Mouse (Mus musculus) midbrain, embryonic 10.5 days (tissue): Measurements from ENCODE around the gene Entr1. TPM values are rescaled to one million over a fixed set of nuclear protein-coding genes. Genes with fewer than 3 reads are reported as not detected.

Source experiments
- DNase-seq: peaks from one replicate; pipeline ENCODE4 v3.0.0-alpha.2; 2017; ENCODE audit warnings: low spot score
- H3K27ac ChIP-seq: fragments of 300-500 bp; sonication (generic); replicated peaks from 2 replicates; pipeline ENCODE4 v1.5.1; 2016; ENCODE audit warnings: mild to moderate bottlenecking
- H3K27me3 ChIP-seq: fragments of 300-500 bp; sonication (generic); 2 replicates; pipeline ENCODE4 v1.6.1; 2016; ENCODE audit warnings: low read depth, mild to moderate bottlenecking; ENCODE audit not compliant: poor library complexity, severe bottlenecking
- H3K36me3 ChIP-seq: fragments of 300-500 bp; sonication (generic); 2 replicates; pipeline ENCODE4 v1.6.1; 2016; ENCODE audit warnings: mild to moderate bottlenecking, moderate library complexity
- H3K4me1 ChIP-seq: fragments of 300-500 bp; sonication (generic); 2 replicates; pipeline ENCODE4 v1.6.1; 2016
- H3K4me3 ChIP-seq: fragments of 300-500 bp; sonication (generic); 2 replicates; pipeline ENCODE4 v1.5.1; 2016; ENCODE audit warnings: mild to moderate bottlenecking, moderate library complexity
- H3K9me3 ChIP-seq: fragments of 300-500 bp; sonication (generic); replicated peaks from 2 replicates; pipeline ENCODE4 v1.6.1; 2016; ENCODE audit warnings: mild to moderate bottlenecking
- WGBS: fragments of 180-500 bp; shearing (Covaris S2); methylation state at CpG from one replicate; pipeline ENCODE4 v1.1.7; 2016; 5-methylcytosine and 5-hydroxymethylcytosine counted together
- polyA plus RNA-seq: library from polyadenylated mRNA; unstranded; fragments of >200 nt; fragmentation: Nextera tagmentation; extraction: Ambion mirVana; gene quantifications from 2 replicates; pipeline ENCODE4 v1.2.1, GENCODE M21; 2016

Gene Entr1
- polyA plus RNA-seq, result 128 and 132 TPM in 2 replicates

DNA sequence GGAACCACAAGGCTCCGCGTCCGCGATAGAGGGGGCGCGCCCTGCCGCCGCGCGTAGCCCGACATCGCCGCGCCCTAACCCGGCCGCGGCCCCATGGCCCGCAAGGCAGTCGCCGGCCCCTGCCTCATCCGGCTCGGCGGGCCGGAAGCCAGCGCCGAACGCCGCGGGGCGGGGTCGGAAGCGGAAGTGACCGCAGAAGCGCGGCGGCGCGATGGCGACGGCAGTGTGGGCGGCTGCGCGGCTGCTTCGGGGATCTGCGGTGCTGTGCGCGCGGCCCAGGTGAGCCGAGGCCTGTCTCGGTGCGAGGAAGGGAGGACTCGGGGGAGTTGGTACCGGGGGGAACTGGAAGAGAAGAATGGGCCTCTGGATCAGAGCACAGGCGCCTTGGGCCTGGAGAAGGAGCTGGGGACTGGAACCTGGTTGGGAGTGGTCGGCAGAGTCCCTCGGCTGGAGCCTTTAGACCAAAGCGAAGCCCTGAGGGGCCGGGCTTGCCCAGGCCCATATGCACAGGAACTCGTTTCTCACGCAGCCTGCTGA, at the start of gene Entr1, which contains the start of gene Pmpca:
Gene Entr1, minus strand, starts transcription at position 163 of the 537 bp plus-strand sequence.
Gene Pmpca, plus strand, starts transcription at position 186 of the 537 bp plus-strand sequence.
- peak within 1 kb of the TSS; percentile 90 for H3K27ac ChIP-seq
- peak within 1 kb of the TSS; percentile 74 for H3K4me3 ChIP-seq
- WGBS, result under 1% methylated on average over 60 of the region's 60 CpGs
- no peaks in the 10 kb centered on the region for H3K9me3 ChIP-seq
- peaks cover 79% of the 10 kb centered on the region for H3K36me3 ChIP-seq
- H3K27me3 ChIP-seq, result no peaks in the 10 kb centered on the region
- DNase-seq, result peak; percentile 82
- H3K4me1 ChIP-seq, result peaks cover 28% of the 10 kb centered on the region

DNA sequence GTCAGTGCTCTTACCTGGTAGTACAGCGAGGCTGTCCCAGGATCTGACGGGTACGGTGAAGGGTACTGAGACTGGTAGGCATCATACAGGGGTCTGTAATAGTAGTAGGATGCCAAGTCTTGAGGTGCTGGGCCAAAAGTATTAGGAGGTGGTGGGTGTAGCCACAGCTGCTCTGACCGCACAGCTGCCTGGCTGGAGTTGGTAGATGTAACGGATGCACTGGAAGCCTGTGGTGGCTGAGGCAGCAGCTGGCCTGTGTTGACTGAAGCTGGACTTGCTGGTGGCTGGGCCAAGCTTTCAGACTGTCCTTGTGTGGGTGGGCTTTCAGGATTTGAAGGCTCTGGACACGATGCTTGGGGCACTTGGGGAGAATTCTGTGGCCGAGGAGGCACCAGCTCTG, 49.3 kb upstream of the Entr1 start:
- Histone ChIP-seq H3K27me3 (no peaks in the 10 kb centered on the region), H3K36me3 (peaks cover 83% of the 10 kb centered on the region), H3K4me1 (peaks cover 9% of the 10 kb centered on the region), H3K4me3 (no peak overlapping the region), H3K9me3 (no peaks in the 10 kb centered on the region), H3K27ac (no peak overlapping the region)
- no peak for DNase-seq
- WGBS, result 91% methylated on average over 7 of the region's 7 CpGs

DNA sequence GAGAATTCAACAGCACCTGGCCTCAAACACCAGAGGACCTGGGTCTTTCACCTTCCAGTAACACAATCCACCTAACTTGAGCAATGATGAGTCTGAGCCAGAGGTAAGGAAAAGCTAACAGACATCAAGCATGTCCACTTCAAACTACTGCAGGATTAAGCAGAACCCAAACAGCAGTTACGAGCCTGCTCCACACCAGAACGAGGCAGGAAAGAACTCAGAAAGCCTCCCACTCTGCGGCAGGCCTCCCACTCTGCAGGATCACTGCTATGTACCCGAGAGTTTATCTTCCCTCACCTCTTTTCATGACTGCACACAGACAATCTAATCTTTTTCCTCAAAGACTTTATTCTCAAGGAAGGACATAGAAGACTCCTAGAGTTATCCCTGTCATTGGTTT, 48.1 kb upstream of the Entr1 start:
- WGBS, result 89% methylated on average over 4 of the region's 4 CpGs
- DNase-seq, result no peak
- Histone ChIP-seq H3K27ac (no peak overlapping the region), H3K4me1 (0 out of 2 replicates have a peak, but pooled peaks cover 2% of the 10 kb centered on the region), H3K36me3 (peaks cover 95% of the 10 kb centered on the region), H3K9me3 (no peaks in the 10 kb centered on the region), H3K27me3 (no peaks in the 10 kb centered on the region), H3K4me3 (no peak overlapping the region)

GRCm38 (mm10) chr2:26434791-26435572, 45.9 kb upstream of the Entr1 start:
- H3K27ac ChIP-seq, result no peak overlapping the region
- H3K4me1 ChIP-seq, result 0 out of 2 replicates have a peak, but pooled peaks cover 2% of the 10 kb centered on the region
- 92% methylated on average over 7 of the region's 7 CpGs for WGBS
- H3K9me3 ChIP-seq, result no peaks in the 10 kb centered on the region
- no peak overlapping the region for H3K4me3 ChIP-seq
- H3K36me3 ChIP-seq, result peaks cover 97% of the 10 kb centered on the region
- no peaks in the 10 kb centered on the region for H3K27me3 ChIP-seq
- DNase-seq, result no peak

DNA sequence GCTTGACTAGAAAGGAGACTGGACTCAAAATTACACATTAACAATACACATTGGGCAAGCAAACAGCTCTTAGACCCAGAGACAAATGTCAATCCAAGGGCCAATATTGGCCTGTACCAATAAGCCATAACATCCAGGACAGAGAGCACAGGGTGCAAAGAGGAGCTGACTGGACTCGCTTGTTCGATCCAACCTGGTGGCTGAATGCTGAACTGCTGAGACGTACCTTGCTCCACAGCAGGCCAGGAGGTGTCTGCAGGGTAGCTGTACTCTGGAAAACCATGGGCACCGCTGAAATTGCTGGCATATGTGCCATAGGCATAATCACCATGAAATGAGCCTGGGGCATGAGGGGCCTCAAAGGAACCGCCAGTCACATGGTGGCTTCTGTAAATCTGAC, 40.7 kb upstream of the Entr1 start:
- H3K4me3 ChIP-seq, result no peak overlapping the region
- peaks cover 100% of the 10 kb centered on the region for H3K36me3 ChIP-seq
- H3K4me1 ChIP-seq, result no peaks in the 10 kb centered on the region
- 96% methylated on average over 5 of the region's 5 CpGs for WGBS
- no peak overlapping the region for H3K27ac ChIP-seq
- DNase-seq, result no peak
- no peaks in the 10 kb centered on the region for H3K27me3 ChIP-seq
- no peaks in the 10 kb centered on the region for H3K9me3 ChIP-seq

DNA sequence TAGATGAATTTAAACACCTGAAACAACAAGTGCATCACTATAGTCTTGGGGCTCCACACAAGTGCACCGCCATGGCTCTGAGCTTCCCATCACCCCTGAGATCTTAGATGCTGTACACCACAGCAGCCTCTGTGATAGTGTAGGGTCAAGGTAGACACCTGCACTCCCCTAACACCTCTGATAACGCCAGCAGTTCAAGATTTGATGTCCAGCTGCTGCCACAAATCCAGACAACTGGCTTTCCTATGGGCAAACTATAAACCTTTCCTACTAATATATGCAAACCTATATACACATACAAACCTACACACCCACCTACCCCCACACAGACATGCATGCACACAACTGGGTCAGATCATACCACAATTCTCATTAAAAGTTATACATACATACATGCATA, 35.4 kb upstream of the Entr1 start:
- WGBS, result 98% methylated on average over 2 of the region's 2 CpGs

GRCm38 (mm10) chr2:26423086-26423485, 34.0 kb upstream of the Entr1 start:
- 96% methylated on average over 1 of the region's 1 CpGs for WGBS
- no peak overlapping the region for H3K4me3 ChIP-seq
- H3K27me3 ChIP-seq, result no peaks in the 10 kb centered on the region
- no peaks in the 10 kb centered on the region for H3K9me3 ChIP-seq
- DNase-seq, result no peak
- H3K36me3 ChIP-seq, result peaks cover 100% of the 10 kb centered on the region
- H3K27ac ChIP-seq, result no peak overlapping the region
- H3K4me1 ChIP-seq, result no peaks in the 10 kb centered on the region

More for the DNA sequence above, 35.4 kb upstream of the Entr1 start:
- Histone ChIP-seq H3K27ac (no peak overlapping the region), H3K9me3 (no peaks in the 10 kb centered on the region), H3K4me3 (no peak overlapping the region), H3K27me3 (no peaks in the 10 kb centered on the region), H3K4me1 (no peaks in the 10 kb centered on the region), H3K36me3 (peaks cover 100% of the 10 kb centered on the region)
- no peak for DNase-seq

DNA sequence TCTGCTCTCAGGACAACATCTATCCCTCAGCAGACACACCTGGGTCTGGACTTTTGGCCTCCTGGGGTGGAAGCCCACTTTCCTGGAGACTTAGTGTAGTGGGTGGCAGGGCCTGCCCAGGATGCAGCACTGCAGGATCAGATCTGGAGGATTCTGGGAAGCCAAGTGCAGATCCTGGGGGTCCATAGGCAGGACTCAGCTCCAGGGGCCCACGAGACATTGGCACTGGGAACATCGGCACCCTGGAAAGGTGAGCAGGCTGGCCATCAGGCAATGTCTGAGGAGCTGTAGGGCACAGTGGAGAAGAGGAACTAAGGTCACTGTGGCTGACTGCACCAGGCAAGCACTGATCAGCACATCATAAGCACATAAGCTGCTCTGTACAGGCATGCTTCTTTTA, 32.9 kb upstream of the Entr1 start:
- WGBS, result 96% methylated on average over 2 of the region's 2 CpGs
- Histone ChIP-seq H3K27me3 (no peaks in the 10 kb centered on the region), H3K4me3 (no peak overlapping the region), H3K4me1 (no peaks in the 10 kb centered on the region), H3K27ac (no peak overlapping the region), H3K36me3 (peaks cover 100% of the 10 kb centered on the region), H3K9me3 (no peaks in the 10 kb centered on the region)
- no peak for DNase-seq

- no peak overlapping the region for H3K4me3 ChIP-seq
- DNase-seq, result no peak
- peaks cover 100% of the 10 kb centered on the region for H3K36me3 ChIP-seq
- no peaks in the 10 kb centered on the region for H3K4me1 ChIP-seq
- no peaks in the 10 kb centered on the region for H3K9me3 ChIP-seq
- 85% methylated on average over 1 of the region's 1 CpGs for WGBS
- no peaks in the 10 kb centered on the region for H3K27me3 ChIP-seq
- H3K27ac ChIP-seq, result no peak overlapping the region
Observed at GRCm38 (mm10) chr2:26418120-26418519, 29.0 kb upstream of the Entr1 start.

- H3K4me3 ChIP-seq, result no peak overlapping the region
- no peaks in the 10 kb centered on the region for H3K4me1 ChIP-seq
- no peaks in the 10 kb centered on the region for H3K27me3 ChIP-seq
- no peak for DNase-seq
- peaks cover 100% of the 10 kb centered on the region for H3K36me3 ChIP-seq
- no peaks in the 10 kb centered on the region for H3K9me3 ChIP-seq
- H3K27ac ChIP-seq, result no peak overlapping the region
Observed at GRCm38 (mm10) chr2:26417066-26417465, 27.9 kb upstream of the Entr1 start.

DNA sequence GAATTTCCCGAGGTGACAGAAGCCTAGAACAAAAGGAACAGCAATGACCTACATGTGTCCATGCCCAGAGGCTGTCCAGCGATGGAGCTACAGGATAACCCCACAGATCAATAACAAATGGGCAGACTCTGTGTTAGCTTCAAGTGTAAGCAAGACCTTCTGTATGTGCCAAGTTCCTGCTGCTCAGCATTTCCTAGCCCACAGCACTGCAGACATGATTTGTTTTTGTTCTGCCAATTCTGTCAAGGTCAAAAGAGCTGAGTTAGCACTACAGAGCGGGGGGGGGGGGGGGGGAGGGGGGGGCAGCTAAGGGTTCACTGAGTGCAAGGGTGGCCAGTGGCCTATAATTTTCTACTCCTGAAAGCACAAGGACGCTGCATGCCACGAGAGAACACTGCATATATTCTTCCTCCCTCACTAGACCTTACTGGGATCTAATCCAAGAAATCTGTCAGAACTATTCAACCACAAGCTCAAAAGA, 21.9 kb upstream of the Entr1 start:
- DNase-seq, result no peak
- peaks cover 82% of the 10 kb centered on the region for H3K36me3 ChIP-seq
- no peaks in the 10 kb centered on the region for H3K9me3 ChIP-seq
- no peaks in the 10 kb centered on the region for H3K27me3 ChIP-seq
- WGBS, result 79% methylated on average over 5 of the region's 5 CpGs
- peaks cover 33% of the 10 kb centered on the region for H3K4me1 ChIP-seq
- H3K4me3 ChIP-seq, result no peak overlapping the region
- no peak overlapping the region for H3K27ac ChIP-seq

GRCm38 (mm10) chr2:26410091-26410490, 21.0 kb upstream of the Entr1 start:
- H3K4me3 ChIP-seq, result no peak overlapping the region
- peaks cover 79% of the 10 kb centered on the region for H3K36me3 ChIP-seq
- H3K27ac ChIP-seq, result no peak overlapping the region
- H3K27me3 ChIP-seq, result no peaks in the 10 kb centered on the region
- no peaks in the 10 kb centered on the region for H3K9me3 ChIP-seq
- WGBS, result 82% methylated on average over 5 of the region's 5 CpGs
- peaks cover 40% of the 10 kb centered on the region for H3K4me1 ChIP-seq
- DNase-seq, result no peak

GRCm38 (mm10) chr2:26409362-26409761, 20.2 kb upstream of the Entr1 start:
- Histone ChIP-seq H3K27me3 (no peaks in the 10 kb centered on the region), H3K4me3 (peak overlapping the region; percentile 95), H3K36me3 (peaks cover 76% of the 10 kb centered on the region), H3K9me3 (no peaks in the 10 kb centered on the region), H3K27ac (peak overlapping the region; percentile 96; the same call in 1 of the 2 replicates), H3K4me1 (peaks cover 45% of the 10 kb centered on the region)
- no peak for DNase-seq
- 60% methylated on average over 3 of the region's 3 CpGs for WGBS
